ENCODE assay signal across 25 mouse cellular contexts in the genomic region with DNA sequence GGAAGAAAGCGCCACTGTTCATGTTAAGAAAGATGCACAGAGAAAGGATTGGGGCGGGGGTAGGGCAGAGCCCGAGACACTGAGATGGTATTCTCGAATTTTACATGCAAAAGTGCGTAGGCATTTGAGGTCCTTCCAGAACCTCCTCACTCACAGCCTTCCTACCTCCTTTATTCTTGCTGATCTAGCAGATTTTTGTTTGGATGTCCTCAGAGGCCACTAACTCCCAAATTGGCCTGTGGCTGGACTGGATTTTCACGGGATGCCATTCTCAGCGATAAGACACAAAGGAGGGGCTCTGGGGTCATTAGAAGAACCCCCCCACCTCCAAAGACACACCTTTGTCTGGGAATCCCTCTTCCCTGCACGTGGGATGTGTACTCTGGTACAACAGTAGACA. TPM values are rescaled to one million over a fixed set of nuclear protein-coding genes. Genes with fewer than 3 reads are reported as not detected.
A peak's percentile ranks its signal among the peaks of the same experiment; 100 is the strongest.
DNase-seq lines count a peak whose midpoint lies in the region; ATAC-seq and TF ChIP-seq lines count a peak whose summit lies in the region.
"Had no signal": no experiment of that assay in that cellular context is flagged by ENCODE, and none has a peak within 500 bp of the region (broad histone marks: within the 10 kb centered on the region; RNA-seq: fewer than 3 reads in every experiment).

No protein-coding gene starts in this region.

- no peak for TF ChIP-seq POLR2A in CH12.LX (IDR thresholded peaks at IDR 0.05; ENCODE audit: low read depth, low read length)

- H3K4me1 ChIP-seq in hindbrain, embryonic 11.5 days (replicated peaks; ENCODE audit: control insufficient read depth, insufficient read depth, low read length), result peaks cover 34% of the 10 kb centered on the region
- peaks cover 36% of the 10 kb centered on the region for H3K4me1 ChIP-seq in hindbrain, embryonic 16.5 days (ENCODE audit: control insufficient read depth, insufficient read depth, low read depth, low read length)
- H3K4me1 ChIP-seq in CH12.LX (ENCODE audit: control insufficient read depth in 1 of 2, insufficient read depth in 2 of 2), result peaks cover 12 to 48% of the 10 kb centered on the region in 2 experiments; a peak in 3 of 4 replicates
- peaks cover 6 to 29% of the 10 kb centered on the region in 2 experiments for H3K4me1 ChIP-seq in ES-E14 (ENCODE audit: control insufficient read depth in 2 of 2, insufficient read depth in 2 of 2, low read length in 2 of 2, poor library complexity in 1 of 2)
- H3K4me1 ChIP-seq in hindbrain, postnatal 0 days (ENCODE audit: insufficient read depth, low read length), result peaks cover 39% of the 10 kb centered on the region

- dilution Hi-C loops in CH12.LX (cut with MboI; ENCODE audit: extremely low pct_ligation_motif_present, extremely low pct_unique_long_range_greater_than_20kb, low sequenced_read_pairs), result no loop called here

- no peaks in the 10 kb centered on the region for H3K79me2 ChIP-seq in CH12.LX (replicated peaks; ENCODE audit: control insufficient read depth, extremely low read depth, insufficient read depth, poor library complexity, severe bottlenecking)

- H3K36me3 ChIP-seq in hindbrain, embryonic 11.5 days (ENCODE audit: control insufficient read depth, insufficient read depth, low read length), result no peaks in the 10 kb centered on the region
- no peaks in the 10 kb centered on the region for H3K36me3 ChIP-seq in hindbrain, embryonic 16.5 days (ENCODE audit: control insufficient read depth, insufficient read depth, low read length)
- H3K36me3 ChIP-seq in CH12.LX (replicated peaks in 1 of 2; ENCODE audit: control insufficient read depth in 1 of 2, insufficient read depth in 1 of 2, low read length in 1 of 2), result no peaks in the 10 kb centered on the region
- H3K36me3 ChIP-seq in ES-E14 (ENCODE audit: control insufficient read depth, insufficient read depth, low read length, poor library complexity, severe bottlenecking), result no peaks in the 10 kb centered on the region
- H3K36me3 ChIP-seq in hindbrain, postnatal 0 days (ENCODE audit: insufficient read depth, low read length), result no peaks in the 10 kb centered on the region
- H3K36me3 ChIP-seq: forebrain, embryonic 15.5 days; G1E; heart, embryonic 12.5 days; liver, embryonic 13.5 days had no signal

- H3K4me2 ChIP-seq in hindbrain, embryonic 11.5 days (replicated peaks; ENCODE audit: low read depth, low read length), result no peak overlapping the region
- no peak overlapping the region for H3K4me2 ChIP-seq in hindbrain, embryonic 16.5 days (ENCODE audit: low read length)
- no peak overlapping the region for H3K4me2 ChIP-seq in CH12.LX (ENCODE audit: insufficient read depth, low read depth, poor library complexity, severe bottlenecking)
- H3K4me2 ChIP-seq in hindbrain, postnatal 0 days (ENCODE audit: low read depth, low read length), result no peak overlapping the region
- H3K4me2 ChIP-seq: forebrain, embryonic 15.5 days; heart, embryonic 12.5 days; liver, embryonic 13.5 days; lung, embryonic 14.5 days had no signal

- 45% methylated on average over 8 of the region's 8 CpGs for WGBS in hindbrain, embryonic 11.5 days
- 56% methylated on average over 8 of the region's 8 CpGs for WGBS in hindbrain, embryonic 16.5 days
- WGBS in hindbrain, postnatal 0 days, result 54% methylated on average over 8 of the region's 8 CpGs

- 0 out of 2 replicates have a peak overlapping the region, but pooled peaks have one; percentile 58 for H3K27ac ChIP-seq in hindbrain, embryonic 11.5 days (ENCODE audit: low read depth, low read length)
- H3K27ac ChIP-seq in hindbrain, embryonic 16.5 days (ENCODE audit: low read depth, low read length), result no peak overlapping the region
- H3K27ac ChIP-seq in CH12.LX (ENCODE audit: insufficient read depth, low read depth) (no peak overlapping the region), ES-E14 (ENCODE audit: insufficient read depth, low read depth, low read length, poor library complexity, severe bottlenecking) (no peak overlapping the region)
- peak overlapping the region; percentile 26; the same call in 1 of the 2 replicates for H3K27ac ChIP-seq in hindbrain, postnatal 0 days
- H3K27ac ChIP-seq in left cerebral cortex, adult 2 months, result no peak overlapping the region
- H3K27ac ChIP-seq: forebrain, embryonic 15.5 days; layer of hippocampus, adult 2 months; liver, embryonic 13.5 days; stomach, postnatal 0 days had no signal

- no peak overlapping the region for H3K9ac ChIP-seq in hindbrain, embryonic 11.5 days (ENCODE audit: low read depth, low read length)
- no peak overlapping the region for H3K9ac ChIP-seq in hindbrain, embryonic 16.5 days (ENCODE audit: low read depth, low read length)
- H3K9ac ChIP-seq in CH12.LX (ENCODE audit: insufficient read depth, low read depth) (no peak overlapping the region), ES-E14 (ENCODE audit: insufficient read depth, low read depth, low read length, poor library complexity, severe bottlenecking) (no peak overlapping the region)
- H3K9ac ChIP-seq in hindbrain, postnatal 0 days (replicated peaks; ENCODE audit: low read length), result no peak overlapping the region
- H3K9ac ChIP-seq: forebrain, embryonic 15.5 days; heart, embryonic 12.5 days; liver, embryonic 13.5 days; lung, embryonic 14.5 days had no signal

- in situ Hi-C loops in CH12.LX (cut with MboI; ENCODE audit: low pct_ligation_motif_present, low pct_unique_long_range_greater_than_20kb, low sequenced_read_pairs) (no loop called here), ES-E14 (cut with MboI; ENCODE audit: low sequenced_read_pairs in 2 of 2, unreplicated experiment in 2 of 2) (no loop called here)

- TF ChIP-seq CTCF in CH12.LX (conservative IDR thresholded peaks at IDR 0.05 in 1 of 2, IDR thresholded peaks at IDR 0.05 in 1 of 2; ENCODE audit: low read depth in 2 of 2, low read length in 2 of 2), result no peak
- no peak for TF ChIP-seq CTCF in hindbrain, postnatal 0 days (IDR thresholded peaks at IDR 0.05; ENCODE audit: low read depth)
- TF ChIP-seq CTCF in left cerebral cortex, adult 2 months (IDR thresholded peaks at IDR 0.05), result no peak

- TF ChIP-seq RAD21 in CH12.LX (IDR thresholded peaks at IDR 0.05; ENCODE audit: low read depth, low read length), result no peak

- no peaks in the 10 kb centered on the region for H3K9me3 ChIP-seq in hindbrain, embryonic 11.5 days (ENCODE audit: control insufficient read depth, low read length)
- no peaks in the 10 kb centered on the region for H3K9me3 ChIP-seq in hindbrain, embryonic 16.5 days (ENCODE audit: control insufficient read depth, low read length)
- no peaks in the 10 kb centered on the region for H3K9me3 ChIP-seq in CH12.LX (replicated peaks; ENCODE audit: low read length)
- H3K9me3 ChIP-seq in ES-E14 (ENCODE audit: control insufficient read depth, insufficient read depth, low read depth, low read length), result no peaks in the 10 kb centered on the region
- H3K9me3 ChIP-seq in hindbrain, postnatal 0 days (ENCODE audit: low read length), result no peaks in the 10 kb centered on the region
- H3K9me3 ChIP-seq: forebrain, embryonic 15.5 days; heart, embryonic 12.5 days; liver, embryonic 13.5 days had no signal

- no peak for DNase-seq in hindbrain, embryonic 11.5 days (ENCODE audit: low spot score)
- DNase-seq in CH12.LX (ENCODE audit: extremely low read depth) (no peak), ES-E14 (ENCODE audit: low read depth, low spot score) (no peak)
- DNase-seq in hindbrain, postnatal 0 days (ENCODE audit: low spot score), result no peak
- DNase-seq in left cerebral cortex, adult 2 months (ENCODE audit: extremely low spot score in 1 of 2, low spot score in 2 of 2), result no peak
- DNase-seq in cerebellum, adult 11-12 months, result no peak
- DNase-seq: adrenal gland, postnatal 14 days; cerebellum, adult 11 months; cerebellum, postnatal 14 days; heart, postnatal 14 days; kidney, adult 18-20 months; kidney, postnatal 10 days; left cerebral cortex, postnatal 4 days; liver, embryonic 13.5 days; lung, embryonic 14.5 days; lung, postnatal 36 days had no signal

- TF ChIP-seq EP300 in CH12.LX (IDR thresholded peaks at IDR 0.05; ENCODE audit: low read length), result no peak

- ATAC-seq in hindbrain, embryonic 11.5 days (ENCODE audit: low FRiP score), result no peak
- ATAC-seq in hindbrain, embryonic 16.5 days, result no peak
- ATAC-seq in hindbrain, postnatal 0 days, result no peak
- ATAC-seq: activated CD4-positive, CD25-positive, alpha-beta regulatory T cell, adult 4 months; forebrain, embryonic 15.5 days had no signal

- no peaks in the 10 kb centered on the region for H3K27me3 ChIP-seq in hindbrain, embryonic 11.5 days (ENCODE audit: control insufficient read depth, insufficient read depth, low read length)
- no peaks in the 10 kb centered on the region for H3K27me3 ChIP-seq in hindbrain, embryonic 16.5 days (replicated peaks; ENCODE audit: control insufficient read depth, insufficient read depth, low read length)
- no peaks in the 10 kb centered on the region for H3K27me3 ChIP-seq in CH12.LX (replicated peaks)
- H3K27me3 ChIP-seq in hindbrain, postnatal 0 days (ENCODE audit: insufficient read depth, low read length), result no peaks in the 10 kb centered on the region
- H3K27me3 ChIP-seq: forebrain, embryonic 15.5 days; heart, embryonic 12.5 days; liver, embryonic 13.5 days had no signal

- intact Hi-C loops in left cerebral cortex, adult 2 months (cut with DNase I), result no loop called here

- no peak overlapping the region for H3K4me3 ChIP-seq in hindbrain, embryonic 11.5 days (ENCODE audit: low read depth, low read length)
- no peak overlapping the region for H3K4me3 ChIP-seq in hindbrain, embryonic 16.5 days (ENCODE audit: low read length)
- H3K4me3 ChIP-seq in CH12.LX (replicated peaks in 1 of 3; ENCODE audit: low read depth in 2 of 3, low read length in 2 of 3, poor library complexity in 1 of 3) (no peak overlapping the region), ES-E14 (ENCODE audit: insufficient read depth in 1 of 2, low read depth in 1 of 2, low read length in 2 of 2, poor library complexity in 1 of 2, severe bottlenecking in 1 of 2) (no peak overlapping the region)
- H3K4me3 ChIP-seq in hindbrain, postnatal 0 days (ENCODE audit: low read length), result no peak overlapping the region
- no peak overlapping the region for H3K4me3 ChIP-seq in left cerebral cortex, adult 2 months
- H3K4me3 ChIP-seq: forebrain, embryonic 15.5 days; heart, embryonic 12.5 days; layer of hippocampus, adult 2 months; liver, embryonic 13.5 days had no signal

TF ChIP-seq in CH12.LX, 34 proteins besides CTCF, POLR2A, EP300 and RAD21 (continues in another document):
- no peak for TF ChIP-seq ZMIZ1 (IDR thresholded peaks at IDR 0.05; ENCODE audit: low read depth, low read length)

TF ChIP-seq in ES-E14, 5 proteins besides CTCF, POLR2A, EP300 and RAD21 (continues in another document):
- no peak for TF ChIP-seq ZC3H11A (IDR thresholded peaks at IDR 0.05; ENCODE audit: borderline replicate concordance, low read depth, low read length)

RNA-seq across cellular contexts. Expression of a gene that starts 25.6 kb away (rescaled TPM):
- polyA plus RNA-seq in hindbrain, embryonic 11.5 days (2014; fragmentation: Nextera tagmentation; extraction: Ambion mirVana), result 43.3 and 49.5 TPM in 2 replicates
- polyA plus RNA-seq in hindbrain, embryonic 16.5 days (2015; fragmentation: Nextera tagmentation; extraction: Ambion mirVana), result 21.6 and 26.4 TPM in 2 replicates
- total RNA-seq in CH12.LX (2012; rRNA removed), result 0.25 and 0.42 TPM in 2 replicates
- total RNA-seq in CH12.LX (2014; rRNA removed), result 0.32 and 0.46 TPM in 2 replicates
- polyA plus RNA-seq in CH12.LX (2012; ENCODE audit: insufficient read length, low read depth), result 2.3 and 2.7 TPM in 2 replicates
- total RNA-seq in ES-E14 (2012; rRNA removed), result 21.4 and 23.2 TPM in 2 replicates
- total RNA-seq in hindbrain, postnatal 0 days (2014; rRNA removed), result 73.6 and 74.8 TPM in 2 replicates
- polyA plus RNA-seq in hindbrain, postnatal 0 days (2015; fragmentation: Nextera tagmentation; extraction: Ambion mirVana), result 22.2 and 22.3 TPM in 2 replicates
- total RNA-seq in left cerebral cortex, adult 2 months (2021), result 10 to 100 TPM; 25.4 to 32.6 TPM
- total RNA-seq: G1E; granulocyte monocyte progenitor cell, adult 5-6 weeks; megakaryocyte-erythroid progenitor cell, adult 5-6 weeks had no signal
- polyA plus RNA-seq: activated CD4-positive, CD25-positive, alpha-beta regulatory T cell, adult 4 months; G1E had no signal

Comparison
In these comparisons a context has a peak if more than half of its experiments do, and no peak if none do; other contexts are left out.
1. H3K27ac ChIP-seq: peak in hindbrain, embryonic 11.5 days (single experiment) and hindbrain, postnatal 0 days (single experiment); none in hindbrain, embryonic 16.5 days (single experiment), CH12.LX (single experiment), ES-E14 (single experiment) and left cerebral cortex, adult 2 months (single experiment).
2. RNA of a gene that starts 25.6 kb away (total RNA-seq): 73.6 to 74.8 TPM in hindbrain, postnatal 0 days, 25.4 to 32.6 TPM in left cerebral cortex, adult 2 months and 21.4 to 23.2 TPM in ES-E14; 0.25 to 0.46 TPM in CH12.LX; every median in the first group is over 10 times any median in the second.